Mouse (Mus musculus) liver, embryonic 11.5 days (tissue): ENCODE results near the gene Pdcd5. TPM values are rescaled to one million over a fixed set of nuclear protein-coding genes. Genes with fewer than 3 reads are reported as not detected.

ENCODE experiments used
- ATAC-seq: fragments of 200-750 bp; cut with Nextera tagmentation; replicated peaks from 2 replicates; pipeline ENCODE4 v1.8.0; 2017; ENCODE audit warnings: moderate number of reproducible peaks, mild to moderate bottlenecking, moderate TSS enrichment, moderate library complexity; ENCODE audit not compliant: low FRiP score
- DNase-seq: peaks from one replicate; pipeline ENCODE4 v3.0.0-alpha.2; 2017; ENCODE audit warnings: low spot score
- H3K27ac ChIP-seq: fragments of 300-500 bp; sonication (generic); 2 replicates; pipeline ENCODE4 v1.5.1; 2014; ENCODE audit warnings: mild to moderate bottlenecking, low read depth, low read length, control low read depth
- H3K27me3 ChIP-seq: fragments of 300-500 bp; sonication (generic); replicated peaks from 2 replicates; pipeline ENCODE4 v1.6.1; 2014; ENCODE audit warnings: low read length, mixed read lengths; ENCODE audit not compliant: control insufficient read depth, insufficient read depth
- H3K36me3 ChIP-seq: fragments of 300-500 bp; sonication (generic); 2 replicates; pipeline ENCODE4 v1.6.1; 2014; ENCODE audit warnings: mild to moderate bottlenecking, low read length, moderate library complexity, mixed read lengths; ENCODE audit not compliant: control insufficient read depth, insufficient read depth
- H3K4me1 ChIP-seq: fragments of 300-500 bp; sonication (generic); replicated peaks from 2 replicates; pipeline ENCODE4 v1.6.1; 2014; ENCODE audit warnings: low read length, mixed read lengths; ENCODE audit not compliant: control insufficient read depth, insufficient read depth
- H3K4me2 ChIP-seq: fragments of 300-500 bp; sonication (generic); 2 replicates; pipeline ENCODE4 v1.6.1; 2014; ENCODE audit warnings: mild to moderate bottlenecking, control low read depth, moderate library complexity
- H3K4me3 ChIP-seq: fragments of 300-500 bp; sonication (generic); 2 replicates; pipeline ENCODE4 v1.5.1; 2014; ENCODE audit warnings: low read depth, low read length, control low read depth
- H3K9ac ChIP-seq: fragments of 300-500 bp; sonication (generic); 2 replicates; pipeline ENCODE4 v1.6.1; 2014; ENCODE audit warnings: low read depth, low read length, control low read depth
- H3K9me3 ChIP-seq: fragments of 300-500 bp; sonication (generic); 2 replicates; pipeline ENCODE4 v1.6.1; 2016; ENCODE audit warnings: low read length, inconsistent platforms, mixed read lengths; ENCODE audit not compliant: control insufficient read depth
- whole genome bisulfite sequencing: fragments of 180-500 bp; shearing (Covaris S2); extraction: QIAGEN DNeasy Blood & Tissue Kit; methylation state at CpG from one replicate; pipeline ENCODE4 v1.1.7; 2014; 5-methylcytosine and 5-hydroxymethylcytosine counted together
- polyA plus RNA-seq: library from polyadenylated mRNA; unstranded; fragments of >200 nt; fragmentation: Nextera tagmentation; extraction: Ambion mirVana; gene quantifications from 2 replicates; pipeline ENCODE4 v1.2.1, GENCODE M21; 2014

Gene Pdcd5
- polyA plus RNA-seq, 1 experiment from 2014 or later = 301 TPM

DNA sequence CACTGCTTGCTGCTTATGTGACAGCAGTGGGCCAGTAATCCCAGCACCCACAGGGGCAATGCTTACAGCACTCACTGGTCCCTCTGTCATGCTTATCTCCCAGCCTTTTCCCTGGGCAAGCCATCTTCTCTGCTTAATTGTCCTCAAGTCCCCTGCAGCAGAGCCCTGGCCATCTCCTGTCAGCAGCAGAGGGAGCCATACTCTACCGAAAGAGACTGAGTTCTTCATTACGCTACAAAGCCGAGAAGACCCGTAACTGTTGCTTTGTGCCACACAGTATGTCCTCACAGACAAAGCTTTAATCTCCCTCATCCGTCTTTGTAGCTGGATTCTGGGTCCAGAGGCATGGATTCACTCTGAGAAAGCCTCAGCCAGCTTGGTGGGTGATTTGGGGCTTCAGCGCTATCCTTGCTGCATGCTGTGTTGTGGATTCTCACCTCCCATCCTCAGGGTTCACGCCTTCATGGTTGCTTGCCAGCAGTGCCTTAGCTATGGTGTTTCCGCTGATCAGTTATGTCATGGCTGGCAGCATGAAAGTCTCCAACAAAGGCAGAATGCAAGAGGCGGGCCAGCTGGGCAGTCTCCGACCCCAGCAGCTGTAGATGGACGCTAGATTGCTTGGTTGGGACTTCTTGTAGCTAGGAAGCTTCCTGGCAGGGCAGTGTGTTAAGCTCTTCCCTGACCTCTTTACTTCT is 3.5 kb upstream of the Pdcd5 start:
- H3K27me3 ChIP-seq = no peaks in the 10 kb centered on the region
- H3K9me3 ChIP-seq = no peaks in the 10 kb centered on the region; the same call in 1 of the 2 replicates
- H3K4me3 ChIP-seq = no peak overlapping the region
- peaks cover under 1% of the 10 kb centered on the region for H3K36me3 ChIP-seq
- DNase-seq (no peak), ATAC-seq (no peak)
- 78% methylated on average over 11 of the region's 11 CpGs for WGBS
- peaks cover 2% of the 10 kb centered on the region; the same call in 1 of the 2 replicates for H3K4me1 ChIP-seq
- H3K9ac ChIP-seq = no peak overlapping the region
- no peak overlapping the region for H3K4me2 ChIP-seq
- no peak overlapping the region for H3K27ac ChIP-seq

DNA sequence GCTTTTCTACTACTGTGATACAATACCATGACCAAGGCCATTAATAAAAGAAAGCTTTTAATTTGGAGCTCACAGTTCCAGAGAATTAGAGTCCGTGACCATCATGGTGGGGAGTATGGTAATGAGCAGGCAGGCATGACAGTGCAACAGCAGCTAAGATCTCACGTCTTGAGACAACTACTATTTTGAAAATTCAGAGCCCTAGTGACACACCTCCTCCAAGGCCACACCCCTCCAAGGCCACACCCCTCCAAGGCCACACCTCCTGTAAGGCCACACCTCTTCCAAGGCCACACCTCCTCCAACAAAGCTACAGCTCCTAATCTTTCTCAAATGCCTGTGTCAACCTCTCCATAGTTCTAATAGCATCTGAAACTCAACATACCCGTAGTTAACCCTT is 1.8 kb upstream of the Pdcd5 start:
- H3K27ac ChIP-seq = no peak overlapping the region
- H3K9ac ChIP-seq = no peak overlapping the region
- DNase-seq (peak; percentile 51), ATAC-seq (peak; percentile 59)
- H3K27me3 ChIP-seq = no peaks in the 10 kb centered on the region
- no peak overlapping the region for H3K4me3 ChIP-seq
- peaks cover 2% of the 10 kb centered on the region; the same call in 1 of the 2 replicates for H3K4me1 ChIP-seq
- peaks cover 12% of the 10 kb centered on the region for H3K36me3 ChIP-seq
- 48% methylated on average over 3 of the region's 3 CpGs for WGBS
- H3K9me3 ChIP-seq = no peaks in the 10 kb centered on the region; the same call in 1 of the 2 replicates
- H3K4me2 ChIP-seq = peak overlapping the region; percentile 41

- DNase-seq (no peak), ATAC-seq (0 out of 2 replicates have a peak, but pooled peaks have one; percentile 7)
- H3K27ac ChIP-seq = no peak overlapping the region
- no peaks in the 10 kb centered on the region for H3K27me3 ChIP-seq
- H3K4me1 ChIP-seq = peaks cover 2% of the 10 kb centered on the region; the same call in 1 of the 2 replicates
- H3K9me3 ChIP-seq = no peaks in the 10 kb centered on the region; the same call in 1 of the 2 replicates
- WGBS = 65% methylated on average over 9 of the region's 9 CpGs
- peak overlapping the region; percentile 41 for H3K4me2 ChIP-seq
- H3K4me3 ChIP-seq = no peak overlapping the region
- no peak overlapping the region for H3K9ac ChIP-seq
- peaks cover 18% of the 10 kb centered on the region for H3K36me3 ChIP-seq
Measured at GRCm38 (mm10) chr7:35648239-35649069, 1.1 kb upstream of the Pdcd5 start.

- H3K9me3 ChIP-seq = no peaks in the 10 kb centered on the region
- H3K4me1 ChIP-seq = peaks cover 2% of the 10 kb centered on the region; the same call in 1 of the 2 replicates
- DNase-seq = peak; percentile 60
- WGBS = 9% methylated on average over 34 of the region's 34 CpGs
- peak overlapping the region; percentile 82 for H3K4me2 ChIP-seq
- peak overlapping the region; percentile 94 for H3K9ac ChIP-seq
- H3K27ac ChIP-seq = peak overlapping the region; percentile 78
- H3K36me3 ChIP-seq = peaks cover 31% of the 10 kb centered on the region
- peak overlapping the region; percentile 97 for H3K4me3 ChIP-seq
- H3K27me3 ChIP-seq = no peaks in the 10 kb centered on the region
- peak; percentile 57 for ATAC-seq
Measured at GRCm38 (mm10) chr7:35646317-35647081, 822 bp downstream of the Pdcd5 start.

GRCm38 (mm10) chr7:35640072-35640471 is 7.2 kb downstream of the Pdcd5 start:
- Histone ChIP-seq H3K4me2 (no peak overlapping the region), H3K27ac (no peak overlapping the region), H3K4me1 (no peaks in the 10 kb centered on the region), H3K9ac (no peak overlapping the region), H3K27me3 (no peaks in the 10 kb centered on the region), H3K36me3 (peaks cover 49% of the 10 kb centered on the region), H3K9me3 (no peaks in the 10 kb centered on the region), H3K4me3 (no peak overlapping the region)
- ATAC-seq (no peak), DNase-seq (no peak)
- WGBS = 74% methylated on average over 6 of the region's 6 CpGs

DNA sequence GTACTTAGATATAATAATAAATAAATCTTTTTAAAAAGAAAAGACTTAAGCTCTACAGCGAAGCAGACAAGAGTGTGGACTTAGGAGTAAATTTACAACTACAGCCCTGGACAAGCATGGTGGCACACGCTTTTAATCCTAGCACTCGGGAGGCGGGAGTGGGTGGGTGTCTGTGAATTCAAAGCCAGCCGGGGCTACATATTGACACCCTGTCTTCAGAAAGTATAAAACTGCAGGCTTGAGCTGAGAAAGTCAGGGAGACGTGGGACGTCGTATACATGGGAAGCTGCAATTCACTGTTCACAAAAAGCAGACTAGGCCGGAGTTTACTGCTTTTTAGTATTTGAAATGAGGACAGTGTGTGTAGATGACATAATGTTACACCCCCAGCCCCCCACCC is 10.4 kb downstream of the Pdcd5 start:
- Histone ChIP-seq H3K27me3 (no peaks in the 10 kb centered on the region), H3K4me1 (no peaks in the 10 kb centered on the region), H3K4me2 (no peak overlapping the region), H3K36me3 (peaks cover 42% of the 10 kb centered on the region), H3K4me3 (no peak overlapping the region), H3K9ac (no peak overlapping the region), H3K9me3 (no peaks in the 10 kb centered on the region), H3K27ac (no peak overlapping the region)
- WGBS = 96% methylated on average over 9 of the region's 9 CpGs
- DNase-seq (no peak), ATAC-seq (no peak)

DNA sequence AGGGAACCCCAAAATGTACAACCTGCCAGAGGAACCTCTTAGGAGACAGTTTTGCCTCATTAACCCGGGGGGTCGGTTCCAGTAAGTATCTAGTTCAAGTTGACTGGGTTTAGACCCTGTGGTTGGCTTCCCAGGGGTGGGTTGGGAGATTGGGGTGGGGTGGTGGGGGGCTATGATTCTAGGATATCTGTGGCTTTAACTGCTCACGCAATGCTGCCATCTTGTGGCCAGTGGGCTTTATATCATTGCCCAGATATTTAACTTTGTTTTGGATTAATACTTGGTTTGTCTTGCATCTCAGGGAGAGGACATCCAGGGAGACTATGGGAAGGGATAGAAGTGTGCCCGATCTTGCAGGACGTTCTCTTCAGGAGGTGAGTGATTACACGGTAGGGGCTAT is 11.1 kb downstream of the Pdcd5 start:
- Histone ChIP-seq H3K27ac (no peak overlapping the region), H3K9me3 (no peaks in the 10 kb centered on the region), H3K4me2 (no peak overlapping the region), H3K4me3 (no peak overlapping the region), H3K36me3 (peaks cover 41% of the 10 kb centered on the region), H3K9ac (no peak overlapping the region), H3K27me3 (no peaks in the 10 kb centered on the region), H3K4me1 (no peaks in the 10 kb centered on the region)
- no peak for DNase-seq
- no peak for ATAC-seq
- 72% methylated on average over 6 of the region's 6 CpGs for WGBS

GRCm38 (mm10) chr7:35628496-35628895 is 18.8 kb downstream of the Pdcd5 start:
- H3K9me3 ChIP-seq = no peaks in the 10 kb centered on the region
- 66% methylated on average over 5 of the region's 5 CpGs for WGBS
- H3K27me3 ChIP-seq = no peaks in the 10 kb centered on the region
- no peak overlapping the region for H3K9ac ChIP-seq
- no peaks in the 10 kb centered on the region for H3K4me1 ChIP-seq
- H3K27ac ChIP-seq = no peak overlapping the region
- H3K36me3 ChIP-seq = peaks cover 53% of the 10 kb centered on the region
- H3K4me2 ChIP-seq = no peak overlapping the region
- H3K4me3 ChIP-seq = no peak overlapping the region
- peak; percentile 52 for DNase-seq
- ATAC-seq = no peak
